Mouse (Mus musculus) hindbrain, embryonic 12.5 days (tissue): ENCODE data around the gene Ip6k1. TPM values are rescaled to one million over a fixed set of nuclear protein-coding genes. Genes with fewer than 3 reads are reported as not detected.

ENCODE experiments used
- ATAC-seq: fragments of 200-750 bp; cut with Nextera tagmentation; 2 replicates; pipeline ENCODE4 v1.8.0; 2017; ENCODE audit warnings: moderate TSS enrichment; ENCODE audit not compliant: low FRiP score
- H3K27ac ChIP-seq: fragments of 300-500 bp; sonication (generic); 2 replicates; pipeline ENCODE4 v1.5.1; 2016; ENCODE audit warnings: mild to moderate bottlenecking
- H3K27me3 ChIP-seq: fragments of 300-500 bp; sonication (generic); 2 replicates; pipeline ENCODE4 v1.6.1; 2016; ENCODE audit warnings: mild to moderate bottlenecking
- H3K36me3 ChIP-seq: fragments of 300-500 bp; sonication (generic); 2 replicates; pipeline ENCODE4 v1.6.1; 2016; ENCODE audit warnings: mild to moderate bottlenecking
- H3K4me1 ChIP-seq: fragments of 300-500 bp; sonication (generic); 2 replicates; pipeline ENCODE4 v1.6.1; 2016
- H3K4me2 ChIP-seq: fragments of 300-500 bp; sonication (generic); replicated peaks from 2 replicates; pipeline ENCODE4 v1.6.1; 2016; ENCODE audit warnings: mild to moderate bottlenecking
- H3K4me3 ChIP-seq: fragments of 300-500 bp; sonication (generic); 2 replicates; pipeline ENCODE4 v1.5.1; 2016; ENCODE audit warnings: mild to moderate bottlenecking
- H3K9ac ChIP-seq: fragments of 300-500 bp; sonication (generic); 2 replicates; pipeline ENCODE4 v1.6.1; 2016; ENCODE audit warnings: mild to moderate bottlenecking, moderate library complexity
- H3K9me3 ChIP-seq: fragments of 300-500 bp; sonication (generic); replicated peaks from 2 replicates; pipeline ENCODE4 v1.6.1; 2016; ENCODE audit warnings: mild to moderate bottlenecking
- WGBS: fragments of 180-500 bp; shearing (Covaris S2); methylation state at CpG from one replicate; pipeline ENCODE4 v1.1.7; 2016; 5-methylcytosine and 5-hydroxymethylcytosine counted together
- polyA plus RNA-seq: library from polyadenylated mRNA; unstranded; fragments of >200 nt; fragmentation: Nextera tagmentation; extraction: Ambion mirVana; gene quantifications from 2 replicates; pipeline ENCODE4 v1.2.1, GENCODE M21; 2016

Ip6k1 gene
- polyA plus RNA-seq, 1 experiment from 2014 or later = 102 TPM

DNA sequence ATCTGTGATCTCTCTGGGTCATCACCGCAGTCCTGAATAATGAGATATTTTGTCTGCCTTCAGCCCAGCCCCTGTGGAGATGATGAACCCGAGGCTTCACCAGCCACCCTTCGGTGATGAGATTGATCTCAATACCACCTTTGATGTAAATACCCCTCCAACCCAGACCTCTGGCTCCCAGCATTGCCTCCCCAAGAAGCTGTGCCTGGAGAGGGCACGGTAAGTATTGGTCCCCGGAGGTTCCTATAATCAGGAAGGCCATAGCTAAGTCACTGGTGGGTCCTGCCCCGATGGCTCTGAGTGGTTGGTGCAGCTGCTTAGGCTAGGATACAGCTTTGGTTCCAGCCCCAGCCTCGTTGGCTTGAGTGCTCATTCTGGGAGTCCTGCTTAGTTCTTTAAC, 33.8 kb upstream of the Ip6k1 start:
- 92% methylated on average over 7 of the region's 7 CpGs for WGBS
- Histone ChIP-seq H3K27me3 (no peaks in the 10 kb centered on the region), H3K9me3 (no peaks in the 10 kb centered on the region), H3K36me3 (peaks cover 26% of the 10 kb centered on the region), H3K9ac (no peak overlapping the region), H3K4me1 (no peaks in the 10 kb centered on the region), H3K4me3 (no peak overlapping the region), H3K4me2 (no peak overlapping the region), H3K27ac (no peak overlapping the region)
- no peak for ATAC-seq

DNA sequence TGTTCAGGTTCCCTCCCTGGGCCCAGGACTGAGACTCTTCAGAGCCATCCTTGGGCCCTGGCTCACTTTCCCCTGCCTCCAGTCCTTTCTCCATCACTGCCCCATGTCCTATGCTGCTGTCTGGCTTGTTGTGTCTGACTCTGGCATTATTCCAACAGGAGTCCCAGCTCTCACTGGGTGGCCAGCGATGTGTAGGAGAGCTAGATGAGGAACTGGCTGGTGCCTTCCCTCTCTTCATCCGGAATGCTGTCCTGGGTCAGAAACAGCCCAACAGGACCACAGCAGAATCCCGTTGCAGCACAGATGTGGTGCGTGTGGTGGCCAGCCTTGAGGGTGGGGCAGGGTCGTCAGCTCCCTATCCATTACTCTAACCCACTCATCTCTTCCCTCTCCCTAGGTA, 32.0 kb upstream of the Ip6k1 start:
- no peak overlapping the region for H3K4me3 ChIP-seq
- H3K9ac ChIP-seq = no peak overlapping the region
- peaks cover 22% of the 10 kb centered on the region for H3K36me3 ChIP-seq
- no peak overlapping the region for H3K4me2 ChIP-seq
- no peak overlapping the region for H3K27ac ChIP-seq
- no peaks in the 10 kb centered on the region for H3K27me3 ChIP-seq
- no peak for ATAC-seq
- H3K9me3 ChIP-seq = no peaks in the 10 kb centered on the region
- H3K4me1 ChIP-seq = no peaks in the 10 kb centered on the region
- 89% methylated on average over 5 of the region's 5 CpGs for WGBS

DNA sequence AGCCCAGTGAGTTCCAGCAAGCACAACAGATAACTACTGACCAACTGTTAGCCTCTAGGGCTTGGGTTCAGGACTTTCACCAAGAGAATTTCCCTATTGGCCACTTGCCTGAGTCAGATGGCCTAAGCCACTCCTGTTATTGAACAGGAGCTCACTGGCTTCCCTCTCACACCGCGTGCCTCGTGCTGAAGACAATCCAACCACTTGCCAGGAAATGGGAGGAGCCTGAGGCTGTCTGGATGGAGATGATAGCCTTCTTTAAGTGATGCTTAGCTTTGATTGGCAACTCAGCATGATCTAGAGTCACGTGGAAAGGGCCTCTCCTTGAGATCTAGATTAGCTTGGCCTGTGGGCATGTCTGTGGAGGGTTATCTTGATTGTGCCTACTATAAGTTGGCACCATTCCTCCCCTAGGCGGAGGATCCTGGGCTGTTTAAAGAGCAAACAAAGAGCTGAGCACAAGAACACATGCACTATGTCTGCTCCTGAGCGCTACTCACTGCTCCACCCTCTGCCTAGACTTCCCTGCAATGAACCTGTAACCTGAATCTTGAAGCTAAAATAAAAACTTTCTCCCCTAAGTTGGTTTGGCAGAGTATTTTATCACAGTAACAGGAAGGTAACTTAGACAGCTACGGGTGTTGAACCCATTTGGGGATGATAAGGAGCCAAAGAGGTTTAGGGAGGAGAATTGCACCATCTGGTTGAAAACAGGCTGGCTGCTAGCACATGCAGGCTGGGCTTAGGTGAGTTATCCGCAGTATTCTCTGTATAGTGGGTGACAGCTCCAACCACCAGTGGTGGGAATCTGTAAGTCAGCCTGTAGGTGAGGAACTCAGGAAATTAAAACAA, 30.4 kb upstream of the Ip6k1 start:
- peaks cover 22% of the 10 kb centered on the region for H3K36me3 ChIP-seq
- H3K27ac ChIP-seq = no peak overlapping the region
- H3K4me2 ChIP-seq = no peak overlapping the region
- H3K27me3 ChIP-seq = no peaks in the 10 kb centered on the region
- 85% methylated on average over 8 of the region's 8 CpGs for WGBS
- H3K9me3 ChIP-seq = no peaks in the 10 kb centered on the region
- H3K4me1 ChIP-seq = 0 out of 2 replicates have a peak, but pooled peaks cover 4% of the 10 kb centered on the region
- no peak overlapping the region for H3K9ac ChIP-seq
- ATAC-seq = no peak
- H3K4me3 ChIP-seq = no peak overlapping the region

DNA sequence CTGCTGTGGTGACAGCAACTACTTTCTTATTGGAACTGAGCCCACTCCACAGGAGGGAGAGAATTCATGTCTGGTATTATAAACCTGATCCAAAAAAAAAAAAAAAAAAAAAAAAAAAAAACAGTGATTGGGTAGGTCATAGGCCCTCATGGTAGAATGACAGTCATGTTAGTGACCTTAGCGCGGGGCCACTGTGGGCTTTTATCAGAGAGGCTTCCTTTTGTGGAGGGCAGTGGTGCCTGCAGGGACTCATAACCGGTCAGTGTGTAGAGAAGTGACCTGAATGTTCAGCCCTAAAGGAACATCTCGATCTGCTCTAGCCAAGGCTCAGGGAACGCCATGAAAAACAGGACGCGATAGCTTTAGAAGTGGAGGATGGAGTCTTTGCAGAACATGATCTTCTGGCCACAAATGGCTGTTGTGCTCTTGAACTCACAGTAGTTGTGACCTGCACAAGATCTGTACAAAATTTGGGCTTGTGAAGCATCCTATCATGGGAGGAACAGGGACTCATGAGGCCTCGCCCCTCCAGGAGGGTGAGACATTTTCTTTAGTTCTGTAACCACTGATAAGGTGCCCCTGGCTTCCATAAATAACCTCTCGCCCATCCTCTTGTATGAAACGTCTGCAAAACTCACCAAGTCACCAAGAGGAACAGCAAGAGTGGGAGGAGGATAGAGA, 27.7 kb upstream of the Ip6k1 start:
- no peak overlapping the region for H3K4me3 ChIP-seq
- 0 out of 2 replicates have a peak, but pooled peaks cover 4% of the 10 kb centered on the region for H3K4me1 ChIP-seq
- H3K9ac ChIP-seq = no peak overlapping the region
- no peaks in the 10 kb centered on the region for H3K27me3 ChIP-seq
- no peak overlapping the region; the same call in 1 of the 2 replicates for H3K27ac ChIP-seq
- ATAC-seq = no peak
- 82% methylated on average over 10 of the region's 10 CpGs for WGBS
- peaks cover 15% of the 10 kb centered on the region for H3K36me3 ChIP-seq
- H3K4me2 ChIP-seq = no peak overlapping the region
- H3K9me3 ChIP-seq = no peaks in the 10 kb centered on the region

DNA sequence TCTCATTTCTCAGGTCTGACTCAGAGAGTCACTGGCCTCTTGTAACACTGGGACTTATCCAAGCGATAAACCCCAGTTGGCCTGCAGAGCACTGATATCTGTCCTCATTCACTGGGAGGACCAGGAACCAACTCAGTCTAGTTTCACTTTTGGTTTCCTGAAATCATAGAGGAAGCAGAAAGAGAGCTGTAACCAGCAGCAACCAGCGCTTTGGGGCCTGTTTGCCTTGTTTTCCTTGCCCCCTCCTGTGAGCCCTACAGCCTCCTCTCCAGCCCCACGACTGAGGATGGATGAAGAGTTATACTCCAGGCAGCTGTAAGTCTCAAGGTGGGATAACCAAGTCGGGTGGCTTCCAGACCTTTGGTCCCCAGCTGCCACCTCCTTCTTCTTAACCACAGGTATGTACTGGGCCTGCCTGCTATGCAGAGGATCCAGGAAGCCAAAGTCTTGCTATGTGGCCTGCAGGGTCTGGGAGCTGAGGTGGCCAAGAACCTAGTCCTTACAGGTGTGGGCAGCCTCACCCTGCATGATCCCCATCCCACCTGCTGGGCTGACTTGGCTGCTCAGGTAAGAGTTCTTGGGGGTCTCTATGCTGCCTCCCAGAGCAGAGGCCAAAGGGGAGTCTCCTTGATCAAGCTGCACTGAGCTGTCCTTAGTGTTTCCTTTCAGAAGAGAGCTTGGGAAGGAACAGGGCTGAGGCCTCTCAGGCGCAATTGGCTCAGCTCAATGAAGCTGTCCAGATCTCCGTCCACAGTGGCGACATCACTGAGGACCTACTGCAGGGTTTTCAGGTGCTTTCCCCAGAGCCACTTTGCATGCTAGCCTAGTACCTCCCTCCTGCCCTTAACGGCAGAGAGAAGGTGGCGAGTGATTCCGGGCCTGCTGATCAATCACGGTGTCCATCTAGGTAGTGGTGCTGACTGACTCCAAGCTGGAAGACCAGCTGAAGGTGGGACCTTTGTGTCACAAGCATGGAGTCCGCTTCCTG, 26.6 kb upstream of the Ip6k1 start, which contains the start of gene Uba7:
Gene Uba7, plus strand, starts transcription at position 107 of the 988 bp plus-strand sequence.
- Histone ChIP-seq H3K9ac (no peak within 1 kb of the TSS), H3K27me3 (no peaks in the 10 kb centered on the region), H3K27ac (peak within 1 kb of the TSS; percentile 2; the same call in 1 of the 2 replicates), H3K4me2 (no peak within 1 kb of the TSS), H3K9me3 (no peaks in the 10 kb centered on the region), H3K36me3 (peaks cover 6% of the 10 kb centered on the region), H3K4me3 (no peak within 1 kb of the TSS), H3K4me1 (peaks cover 6% of the 10 kb centered on the region)
- 74% methylated on average over 12 of the region's 12 CpGs for WGBS
- ATAC-seq = no peak

DNA sequence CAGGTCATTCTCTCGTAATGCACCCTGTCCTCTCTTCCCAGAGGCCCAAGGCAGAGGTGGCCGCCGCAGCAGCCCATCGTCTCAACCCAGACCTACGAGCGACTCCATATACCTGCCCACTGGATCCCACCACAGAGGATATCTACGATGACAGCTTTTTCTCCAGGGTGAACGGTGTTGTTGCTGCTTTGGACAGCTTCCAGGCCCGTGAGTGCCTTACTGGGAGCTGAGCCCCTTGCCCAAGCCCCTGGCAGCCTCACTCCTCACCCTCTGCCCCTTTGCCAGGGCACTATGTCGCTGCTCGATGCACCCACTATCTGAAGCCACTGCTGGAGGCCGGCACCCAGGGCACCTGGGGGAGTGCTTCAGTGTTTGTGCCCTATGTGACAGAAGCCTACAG, 23.5 kb upstream of the Ip6k1 start:
- WGBS = 93% methylated on average over 12 of the region's 12 CpGs
- no peak overlapping the region for H3K4me3 ChIP-seq
- no peak for ATAC-seq
- peaks cover 8% of the 10 kb centered on the region for H3K27me3 ChIP-seq
- H3K9ac ChIP-seq = no peak overlapping the region
- H3K4me2 ChIP-seq = no peak overlapping the region
- H3K27ac ChIP-seq = no peak overlapping the region
- no peaks in the 10 kb centered on the region for H3K36me3 ChIP-seq
- peaks cover 34% of the 10 kb centered on the region for H3K4me1 ChIP-seq
- no peaks in the 10 kb centered on the region for H3K9me3 ChIP-seq

DNA sequence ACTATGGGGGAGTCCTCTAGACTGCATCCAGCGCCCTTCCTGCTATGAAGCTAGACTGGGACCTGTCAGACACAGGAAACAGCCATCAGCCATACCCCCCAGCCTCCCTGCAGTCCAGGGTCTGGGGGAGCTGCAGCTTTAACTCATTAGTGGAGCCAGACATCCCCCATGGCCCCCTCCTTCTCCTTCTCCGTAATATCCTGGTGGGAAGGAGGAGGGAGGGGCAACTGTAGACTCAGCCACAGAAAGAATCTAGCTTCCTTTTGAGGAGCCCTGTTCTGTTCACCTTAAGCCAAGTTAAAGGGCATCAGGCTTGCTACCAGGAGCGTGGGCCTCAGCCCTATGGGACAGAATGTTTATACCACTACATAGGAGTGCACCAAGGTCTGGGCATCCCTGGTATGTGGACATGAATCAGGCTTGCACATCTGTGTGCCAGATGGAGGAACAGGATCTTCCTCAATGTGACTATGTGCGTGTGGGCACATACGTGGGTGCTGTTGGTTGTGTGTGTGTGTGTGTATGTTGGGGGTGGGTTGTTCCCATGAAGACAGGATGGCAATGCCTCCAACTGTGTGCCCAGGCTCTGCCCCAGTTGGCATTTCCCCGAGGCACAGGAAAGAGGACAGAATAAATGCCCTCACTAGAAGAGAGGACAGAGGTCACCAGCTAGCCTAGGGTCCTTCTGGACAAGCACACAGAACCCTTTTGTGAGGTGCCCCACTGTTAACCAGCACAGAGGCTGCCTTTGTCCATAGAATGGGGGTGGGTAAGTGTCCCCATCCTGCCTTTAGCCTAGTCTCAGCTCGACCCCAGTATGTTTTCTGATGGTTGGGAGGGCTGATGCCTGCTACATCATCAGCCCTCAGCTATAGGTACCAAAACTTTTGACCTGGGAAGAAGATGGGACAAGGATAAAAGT, 20.4 kb upstream of the Ip6k1 start:
- peak overlapping the region; percentile 6; the same call in 1 of the 2 replicates for H3K4me3 ChIP-seq
- peaks cover 24% of the 10 kb centered on the region for H3K27me3 ChIP-seq
- H3K36me3 ChIP-seq = no peaks in the 10 kb centered on the region
- H3K9ac ChIP-seq = no peak overlapping the region
- no peaks in the 10 kb centered on the region for H3K9me3 ChIP-seq
- no peak for ATAC-seq
- peaks cover 38% of the 10 kb centered on the region for H3K4me1 ChIP-seq
- 48% methylated on average over 7 of the region's 7 CpGs for WGBS
- peak overlapping the region; percentile 82 for H3K27ac ChIP-seq
- peak overlapping the region; percentile 84 for H3K4me2 ChIP-seq

DNA sequence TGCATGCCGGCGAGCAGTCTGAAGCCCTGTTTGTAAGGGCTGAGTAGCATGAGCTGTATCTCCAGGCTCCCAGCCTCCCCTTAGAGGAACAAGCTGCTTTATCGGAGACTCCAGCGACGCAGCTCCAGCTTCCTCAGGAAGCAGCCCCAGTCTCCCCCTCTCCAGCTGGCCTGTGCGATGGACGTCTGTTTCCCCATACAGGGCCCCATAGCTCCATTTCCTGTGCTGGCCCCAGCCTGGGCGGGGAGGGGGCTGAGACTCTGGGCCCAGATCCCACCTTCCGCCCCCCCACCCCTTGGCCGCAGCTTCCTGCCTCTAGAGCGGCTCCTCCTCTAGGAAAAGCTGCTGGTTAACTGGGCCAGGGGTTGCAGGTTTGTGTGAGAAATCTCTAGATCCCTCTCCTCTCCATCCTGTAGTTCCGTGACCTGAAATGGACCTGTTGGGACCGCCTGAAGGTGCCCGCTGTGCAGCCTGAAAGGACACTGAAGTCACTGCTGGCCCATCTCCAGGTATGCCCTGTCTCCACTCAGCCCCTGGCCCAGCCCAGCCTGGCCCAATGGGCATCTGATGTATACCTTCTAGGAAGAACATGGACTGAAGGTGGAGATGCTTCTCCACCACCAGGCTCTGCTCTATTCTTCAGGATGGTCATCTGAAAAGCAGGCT, 19.5 kb upstream of the Ip6k1 start, which contains the start of gene Gm20661:
Gene Gm20661, plus strand, starts transcription at position 378 of the 666 bp plus-strand sequence.
- Histone ChIP-seq H3K4me3 (peak within 1 kb of the TSS; percentile 62), H3K27ac (peak within 1 kb of the TSS; percentile 82)

DNA sequence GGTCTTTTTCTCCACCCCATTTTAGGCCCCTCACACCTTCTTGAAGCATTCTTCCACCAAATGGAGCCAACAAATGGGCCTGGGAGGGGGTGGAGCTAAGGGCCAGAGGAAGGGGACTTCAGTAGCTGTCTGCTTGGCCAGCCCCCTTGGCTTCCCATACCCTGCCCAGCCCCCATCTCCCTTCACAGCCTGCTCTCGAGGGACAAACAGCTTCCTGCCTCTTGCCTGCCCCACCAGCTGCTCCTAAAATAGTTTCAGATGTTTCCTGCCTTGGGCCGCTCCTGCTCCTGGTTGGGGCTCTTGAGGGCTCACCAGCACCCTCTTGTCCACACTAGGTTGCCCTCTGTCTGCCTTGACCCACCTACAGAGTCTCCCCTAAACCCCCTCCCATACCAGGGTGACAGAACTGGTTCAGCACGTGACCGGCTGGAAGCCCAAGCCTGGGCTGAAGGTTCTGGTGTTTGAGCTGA, 18.8 kb upstream of the Ip6k1 start:
- Histone ChIP-seq H3K4me2 (peak overlapping the region; percentile 84), H3K36me3 (no peaks in the 10 kb centered on the region), H3K27me3 (peaks cover 24% of the 10 kb centered on the region), H3K27ac (peak overlapping the region; percentile 82), H3K9ac (peak overlapping the region; percentile 35; the same call in 1 of the 2 replicates), H3K4me1 (peaks cover 41% of the 10 kb centered on the region), H3K4me3 (peak overlapping the region; percentile 62), H3K9me3 (no peaks in the 10 kb centered on the region)
- 37% methylated on average over 4 of the region's 4 CpGs for WGBS
- no peak for ATAC-seq

More for the DNA sequence above, 19.5 kb upstream of the Ip6k1 start, which contains the start of gene Gm20661:
- Histone ChIP-seq H3K4me2 (peak within 1 kb of the TSS; percentile 84), H3K9ac (peak within 1 kb of the TSS; percentile 41), H3K27me3 (peaks cover 24% of the 10 kb centered on the region), H3K4me1 (peaks cover 38% of the 10 kb centered on the region), H3K36me3 (no peaks in the 10 kb centered on the region), H3K9me3 (no peaks in the 10 kb centered on the region)
- ATAC-seq = no peak
- 48% methylated on average over 14 of the region's 14 CpGs for WGBS

DNA sequence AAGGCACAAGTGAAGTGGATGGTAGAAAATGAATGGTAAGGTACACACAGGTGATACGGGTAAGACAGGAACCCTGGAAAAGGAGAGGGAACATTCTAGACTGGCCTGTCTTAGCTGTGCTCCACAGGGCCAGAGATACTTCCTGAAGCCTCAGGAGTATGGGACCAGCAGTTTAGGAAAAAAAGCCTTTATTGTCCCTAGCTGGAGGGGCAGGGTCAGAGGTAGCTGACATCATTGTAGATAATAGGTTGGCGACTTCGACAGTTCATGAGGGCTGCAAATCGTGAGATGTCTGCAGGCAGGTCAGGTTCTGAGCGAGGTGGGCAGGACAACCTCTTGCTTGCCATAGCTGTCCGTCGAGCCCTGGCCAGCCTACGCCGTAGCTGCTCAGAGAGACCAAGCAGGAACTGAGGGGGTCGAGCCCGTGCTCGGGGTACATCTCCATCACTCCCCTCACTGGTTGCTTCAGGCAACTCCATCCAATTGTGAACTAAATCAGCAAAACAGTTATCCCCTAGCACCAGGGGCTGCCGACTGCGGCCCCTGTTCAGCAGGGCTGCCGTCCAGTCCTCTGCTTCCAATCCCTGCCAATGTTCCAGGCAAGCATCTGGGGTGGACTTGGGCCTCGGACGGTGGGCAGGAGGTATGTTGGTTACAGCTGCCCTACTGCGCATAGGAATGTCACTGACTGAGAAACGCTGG, 18.1 kb upstream of the Ip6k1 start:
- Histone ChIP-seq H3K4me1 (peaks cover 41% of the 10 kb centered on the region), H3K9me3 (no peaks in the 10 kb centered on the region), H3K36me3 (no peaks in the 10 kb centered on the region), H3K4me3 (peak overlapping the region; percentile 62), H3K27ac (peak overlapping the region; percentile 82), H3K4me2 (peak overlapping the region; percentile 84), H3K27me3 (peaks cover 24% of the 10 kb centered on the region), H3K9ac (peak overlapping the region; percentile 68)
- ATAC-seq = no peak
- WGBS = 58% methylated on average over 19 of the region's 19 CpGs
